Mouse (Mus musculus) limb, embryonic 12.5 days (tissue): ENCODE results near the gene Cyp2a12. TPM values are rescaled to one million over a fixed set of nuclear protein-coding genes. Genes with fewer than 3 reads are reported as not detected.

Experiments used
- polyA plus RNA-seq: library from polyadenylated mRNA; unstranded; fragments of >200 nt; fragmentation: Nextera tagmentation; extraction: Ambion mirVana; gene quantifications from 2 replicates; pipeline ENCODE4 v1.2.1, GENCODE M21; 2016

Gene Cyp2a12
- polyA plus RNA-seq, 1 experiment from 2014 or later: not detected

Other genes starting within 250 kb of the Cyp2a12 start
- gene Cyp2g1, start 220.2 kb upstream of the Cyp2a12 start, polyA plus RNA-seq: not detected in 2 replicates
- gene Cyp2a5, start 193.8 kb upstream of the Cyp2a12 start, polyA plus RNA-seq: not detected in 2 replicates
- not detected in 2 replicates for gene Cyp2a22, start 89.7 kb upstream of the Cyp2a12 start, polyA plus RNA-seq
- not detected in 2 replicates for gene Cyp2f2, start 90.8 kb downstream of the Cyp2a12 start, polyA plus RNA-seq
- gene Cyp2t4, start 124.6 kb downstream of the Cyp2a12 start, polyA plus RNA-seq: not detected in 2 replicates
- 87.3 and 88.9 TPM in 2 replicates for gene Egln2, start 137.7 kb downstream of the Cyp2a12 start, polyA plus RNA-seq
- gene Rab4b, start 149.8 kb downstream of the Cyp2a12 start, polyA plus RNA-seq: 59.8 and 60.0 TPM in 2 replicates
- 0.61 and 1.5 TPM in 2 replicates for gene Gm21983, start 152.0 kb downstream of the Cyp2a12 start, polyA plus RNA-seq
- gene Mia, start 152.1 kb downstream of the Cyp2a12 start, polyA plus RNA-seq: 23.8 and 42.8 TPM in 2 replicates
- gene BC024978, start 166.7 kb downstream of the Cyp2a12 start, polyA plus RNA-seq: 4.0 and 4.1 TPM in 2 replicates
- 294 and 321 TPM in 2 replicates for gene Snrpa, start 167.2 kb downstream of the Cyp2a12 start, polyA plus RNA-seq
- gene Itpkc, start 199.6 kb downstream of the Cyp2a12 start, polyA plus RNA-seq: 9.3 and 9.5 TPM in 2 replicates
- gene Coq8b, start 203.9 kb downstream of the Cyp2a12 start, polyA plus RNA-seq: 15.7 and 16.6 TPM in 2 replicates
- gene Numbl, start 229.4 kb downstream of the Cyp2a12 start, polyA plus RNA-seq: 25.3 and 26.5 TPM in 2 replicates